Comparison of ENCODE assay signal across 7 mouse cellular contexts in the genomic region with DNA sequence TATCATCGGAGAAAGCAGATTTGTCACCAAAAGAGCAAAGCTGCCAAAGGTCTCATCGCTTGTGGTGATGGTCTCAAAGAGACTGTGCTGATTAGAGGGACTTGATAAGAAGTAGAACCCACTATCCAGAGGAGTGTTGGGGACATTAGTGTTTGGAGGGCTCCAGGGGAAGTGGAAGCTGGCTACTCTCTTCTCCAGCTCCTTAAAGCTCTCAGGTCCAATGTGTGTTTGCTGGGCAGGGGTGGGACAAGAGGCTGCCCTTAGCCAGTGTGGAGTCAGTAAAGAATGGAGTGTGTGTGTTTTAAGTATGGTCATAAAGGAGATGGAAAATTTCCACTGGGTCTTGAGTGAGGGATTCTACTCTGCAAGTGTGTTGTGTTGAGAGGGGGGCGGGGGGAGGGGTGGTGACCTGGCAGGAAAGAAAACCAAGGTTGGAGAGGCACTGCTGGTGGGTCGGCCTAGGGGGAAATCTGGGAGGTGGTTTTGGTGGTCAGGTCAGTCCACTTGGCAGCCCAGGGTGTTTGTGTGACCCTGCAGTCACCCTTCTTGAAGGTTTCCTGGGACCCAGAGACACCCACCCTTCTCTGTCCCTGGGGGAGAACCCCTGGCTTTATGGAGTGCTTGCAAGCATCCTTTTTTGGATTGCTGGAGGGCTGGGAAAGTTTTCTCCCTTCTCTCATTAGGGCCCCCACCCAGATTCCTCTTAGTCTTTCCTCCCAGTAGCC. TPM values are rescaled to one million over a fixed set of nuclear protein-coding genes. Genes with fewer than 3 reads are reported as not detected.
DNase-seq lines count a peak whose midpoint lies in the region; ATAC-seq and TF ChIP-seq lines count a peak whose summit lies in the region.

No protein-coding gene starts in this region.

- peaks cover 5% of the 10 kb centered on the region; the same call in 1 of the 2 replicates for H3K36me3 ChIP-seq in embryonic facial prominence, embryonic 10.5 days (replicated peaks)
- H3K36me3 ChIP-seq in forebrain, embryonic 11.5 days (ENCODE audit: control insufficient read depth, insufficient read depth, low read length): no peaks in the 10 kb centered on the region
- peaks cover 3% of the 10 kb centered on the region; the same call in 1 of the 2 replicates for H3K36me3 ChIP-seq in kidney, embryonic 14.5 days (ENCODE audit: control insufficient read depth, insufficient read depth, low read length)
- no peaks in the 10 kb centered on the region for H3K36me3 ChIP-seq in midbrain, embryonic 11.5 days (ENCODE audit: control insufficient read depth, insufficient read depth, low read length)
- H3K36me3 ChIP-seq in thymus, adult 2 months (ENCODE audit: control insufficient read depth, insufficient read depth, low read length): no peaks in the 10 kb centered on the region

- H3K4me2 ChIP-seq in forebrain, embryonic 11.5 days (ENCODE audit: low read depth, low read length, severe bottlenecking): peak overlapping the region; percentile 96
- peak overlapping the region; percentile 81 for H3K4me2 ChIP-seq in kidney, embryonic 14.5 days (replicated peaks; ENCODE audit: low read depth, low read length)
- peak overlapping the region; percentile 87 for H3K4me2 ChIP-seq in midbrain, embryonic 11.5 days

- peaks cover 50% of the 10 kb centered on the region for H3K4me1 ChIP-seq in embryonic facial prominence, embryonic 10.5 days
- peaks cover 14% of the 10 kb centered on the region for H3K4me1 ChIP-seq in forebrain, embryonic 11.5 days (replicated peaks; ENCODE audit: control insufficient read depth, insufficient read depth, low read length)
- H3K4me1 ChIP-seq in kidney, embryonic 14.5 days (ENCODE audit: control insufficient read depth, insufficient read depth, low read length): peaks cover 8% of the 10 kb centered on the region
- H3K4me1 ChIP-seq in midbrain, embryonic 11.5 days (ENCODE audit: control insufficient read depth, insufficient read depth, low read length): peaks cover 12% of the 10 kb centered on the region
- peaks cover 3% of the 10 kb centered on the region; the same call in 1 of the 2 replicates for H3K4me1 ChIP-seq in thymus, adult 2 months (replicated peaks; ENCODE audit: control insufficient read depth, insufficient read depth, low read length)

- peak overlapping the region; percentile 62; the same call in 1 of the 2 replicates for H3K9ac ChIP-seq in forebrain, embryonic 11.5 days (ENCODE audit: low read length)
- H3K9ac ChIP-seq in kidney, embryonic 14.5 days (ENCODE audit: low read depth, low read length): peak overlapping the region; percentile 68; the same call in 1 of the 2 replicates
- H3K9ac ChIP-seq in midbrain, embryonic 11.5 days (ENCODE audit: low read length): peak overlapping the region; percentile 68; the same call in 1 of the 2 replicates

- no peak for TF ChIP-seq CTCF in thymus, adult 2 months (IDR thresholded peaks at IDR 0.05; ENCODE audit: borderline replicate concordance, control insufficient read depth, extremely low read depth, insufficient read depth, low read length, poor library complexity)

- peak overlapping the region; percentile 80; the same call in 1 of the 2 replicates for H3K27ac ChIP-seq in embryonic facial prominence, embryonic 10.5 days (replicated peaks)
- H3K27ac ChIP-seq in forebrain, embryonic 11.5 days (ENCODE audit: low read depth, low read length): no peak overlapping the region
- no peak overlapping the region; the same call in 1 of the 2 replicates for H3K27ac ChIP-seq in kidney, embryonic 14.5 days (ENCODE audit: low read depth, low read length)
- no peak overlapping the region for H3K27ac ChIP-seq in midbrain, embryonic 11.5 days (ENCODE audit: low read depth, low read length)
- H3K27ac ChIP-seq in thymus, adult 2 months (ENCODE audit: control insufficient read depth, insufficient read depth, low read length): no peak overlapping the region

- no peak for TF ChIP-seq POLR2A in thymus, adult 2 months (IDR thresholded peaks at IDR 0.05; ENCODE audit: control insufficient read depth, extremely low read depth, insufficient read depth, low read length, poor library complexity)

- H3K27me3 ChIP-seq in embryonic facial prominence, embryonic 10.5 days (replicated peaks; ENCODE audit: low read depth, poor library complexity, severe bottlenecking): peaks cover 49% of the 10 kb centered on the region
- peaks cover 2% of the 10 kb centered on the region; the same call in 1 of the 2 replicates for H3K27me3 ChIP-seq in forebrain, embryonic 11.5 days (ENCODE audit: control insufficient read depth, insufficient read depth, low read length)
- no peaks in the 10 kb centered on the region for H3K27me3 ChIP-seq in kidney, embryonic 14.5 days (ENCODE audit: control insufficient read depth, insufficient read depth, low read length)
- no peaks in the 10 kb centered on the region; the same call in 1 of the 2 replicates for H3K27me3 ChIP-seq in midbrain, embryonic 11.5 days (ENCODE audit: control insufficient read depth, insufficient read depth, low read length)
- peaks cover 2% of the 10 kb centered on the region; the same call in 1 of the 2 replicates for H3K27me3 ChIP-seq in thymus, adult 2 months (ENCODE audit: control insufficient read depth, insufficient read depth, low read length)

- 28% methylated on average over 4 of the region's 4 CpGs for WGBS in embryonic facial prominence, embryonic 10.5 days
- 33% methylated on average over 4 of the region's 4 CpGs for WGBS in forebrain, embryonic 11.5 days
- WGBS in kidney, embryonic 14.5 days: 23% methylated on average over 4 of the region's 4 CpGs
- 50% methylated on average over 4 of the region's 4 CpGs for WGBS in midbrain, embryonic 11.5 days
- WGBS in thymus, adult 2 months: 73% methylated on average over 4 of the region's 4 CpGs

- H3K9me3 ChIP-seq in embryonic facial prominence, embryonic 10.5 days: no peaks in the 10 kb centered on the region
- no peaks in the 10 kb centered on the region for H3K9me3 ChIP-seq in forebrain, embryonic 11.5 days (ENCODE audit: control insufficient read depth, low read length)
- H3K9me3 ChIP-seq in kidney, embryonic 14.5 days (ENCODE audit: control insufficient read depth, low read length): no peaks in the 10 kb centered on the region
- H3K9me3 ChIP-seq in midbrain, embryonic 11.5 days (ENCODE audit: control insufficient read depth, low read length): no peaks in the 10 kb centered on the region

- DNase-seq in embryonic facial prominence, embryonic 10.5 days (ENCODE audit: low spot score): no peak
- no peak for DNase-seq in forebrain, embryonic 11.5 days (ENCODE audit: low spot score)
- DNase-seq in midbrain, embryonic 11.5 days (ENCODE audit: low spot score, missing footprints): peak; percentile 87
- no peak for DNase-seq in frontal cortex, postnatal 10 days (ENCODE audit: low spot score in 2 of 2)
- DNase-seq in ovary, postnatal 14 days (ENCODE audit: low spot score): no peak
- DNase-seq in thymus, adult 2 months: no peak

- no peak for ATAC-seq in forebrain, embryonic 11.5 days (replicated peaks; ENCODE audit: low FRiP score)
- no peak for ATAC-seq in kidney, embryonic 14.5 days (ENCODE audit: low FRiP score, low TSS enrichment)
- ATAC-seq in midbrain, embryonic 11.5 days (ENCODE audit: low FRiP score): no peak

- peak overlapping the region; percentile 64 for H3K4me3 ChIP-seq in embryonic facial prominence, embryonic 10.5 days
- peak overlapping the region; percentile 46 for H3K4me3 ChIP-seq in forebrain, embryonic 11.5 days (ENCODE audit: low read depth, low read length)
- H3K4me3 ChIP-seq in kidney, embryonic 14.5 days (ENCODE audit: low read length): peak overlapping the region; percentile 62
- H3K4me3 ChIP-seq in midbrain, embryonic 11.5 days (ENCODE audit: low read depth, low read length): peak overlapping the region; percentile 38
- H3K4me3 ChIP-seq in thymus, adult 2 months (ENCODE audit: control insufficient read depth, insufficient read depth, low read length): no peak overlapping the region

RNA-seq across cellular contexts. Expression of gene Timp3, which starts 1.6 kb away (rescaled TPM):
- 29.4 and 36.3 TPM in 2 replicates for polyA plus RNA-seq in embryonic facial prominence, embryonic 10.5 days (2016; fragmentation: Nextera tagmentation; extraction: Ambion mirVana)
- polyA plus RNA-seq in forebrain, embryonic 11.5 days (2014; fragmentation: Nextera tagmentation; extraction: Ambion mirVana): 20.4 and 21.1 TPM in 2 replicates
- 31.9 and 60.1 TPM in 2 replicates for polyA plus RNA-seq in kidney, embryonic 14.5 days (2014; fragmentation: Nextera tagmentation; extraction: Ambion mirVana)
- polyA plus RNA-seq in midbrain, embryonic 11.5 days (2014; fragmentation: Nextera tagmentation; extraction: Ambion mirVana): 20.2 and 20.7 TPM in 2 replicates
- 30.5 and 39.7 TPM in 2 replicates for polyA plus RNA-seq in thymus, adult 2 months (2012; rRNA removed)
